Mouse (Mus musculus) kidney, adult 11 months (tissue): Measurements from ENCODE around the gene Atf2.
"Not testable (repeated sequence)": the region's sequence is repeated elsewhere in the genome, so short reads cannot be mapped to it uniquely, and the experiment has no call there.

Experiments
- DNase-seq: peaks from one replicate; pipeline ENCODE4 v3.0.0; 2022

Gene Atf2

GRCm38 (mm10) chr2:73877891-73878290, 14.5 kb downstream of the Atf2 start:
- DNase-seq = no peak

- peak; percentile 46 for DNase-seq
These were observed 24.5 kb downstream of the Atf2 start for GRCm38 (mm10) chr2:73867764-73868487.

- no peak for DNase-seq
These were observed 32.3 kb downstream of the Atf2 start for GRCm38 (mm10) chr2:73860046-73860624.

- no peak for DNase-seq
These were observed 35.1 kb downstream of the Atf2 start for GRCm38 (mm10) chr2:73857352-73857751.

- DNase-seq = no peak
These were observed 36.2 kb downstream of the Atf2 start for GRCm38 (mm10) chr2:73856246-73856645.

- no peak for DNase-seq
These were observed 57.9 kb downstream of the Atf2 start for GRCm38 (mm10) chr2:73834406-73835015.

GRCm38 (mm10) chr2:73833284-73833683, 59.2 kb downstream of the Atf2 start:
- no peak for DNase-seq

GRCm38 (mm10) chr2:73818742-73819141, 73.7 kb downstream of the Atf2 start:
- DNase-seq = no peak

- DNase-seq = no peak
These were observed 84.8 kb downstream of the Atf2 start for GRCm38 (mm10) chr2:73807609-73808008.

GRCm38 (mm10) chr2:73800127-73800526, 92.3 kb downstream of the Atf2 start:
- DNase-seq = not testable (repeated sequence)

- DNase-seq = no peak
These were observed 93.7 kb downstream of the Atf2 start for GRCm38 (mm10) chr2:73798786-73799185.

GRCm38 (mm10) chr2:73798136-73798535, 94.3 kb downstream of the Atf2 start:
- DNase-seq = no peak

- DNase-seq = no peak
These were observed 100.4 kb downstream of the Atf2 start for GRCm38 (mm10) chr2:73791846-73792630.

- no peak for DNase-seq
These were observed 102.1 kb downstream of the Atf2 start for GRCm38 (mm10) chr2:73790332-73790731.

GRCm38 (mm10) chr2:73788395-73788794, 104.0 kb downstream of the Atf2 start:
- no peak for DNase-seq

GRCm38 (mm10) chr2:73782371-73782905, 110.0 kb downstream of the Atf2 start:
- DNase-seq = no peak

- no peak for DNase-seq
These were observed 112.0 kb downstream of the Atf2 start for GRCm38 (mm10) chr2:73780321-73781010.

- DNase-seq = no peak
These were observed 112.6 kb downstream of the Atf2 start for GRCm38 (mm10) chr2:73779796-73780195.

GRCm38 (mm10) chr2:73779016-73779595, 113.3 kb downstream of the Atf2 start:
- DNase-seq = no peak

GRCm38 (mm10) chr2:73776936-73777335, 115.5 kb downstream of the Atf2 start:
- no peak for DNase-seq

GRCm38 (mm10) chr2:73775683-73776310, 116.6 kb downstream of the Atf2 start:
- no peak for DNase-seq
